Mouse (Mus musculus) kidney, postnatal 36 days (tissue): ENCODE data around the gene Pth1r.
A peak's percentile ranks its signal among the peaks of the same experiment; 100 is the strongest.

Experiments
- DNase-seq, 2 experiments: peaks; one replicate each; pipeline ENCODE4 v3.0.0; 2021 to 2022; ENCODE audit warnings: mixed read lengths in 2 of 2

Gene Pth1r

DNA sequence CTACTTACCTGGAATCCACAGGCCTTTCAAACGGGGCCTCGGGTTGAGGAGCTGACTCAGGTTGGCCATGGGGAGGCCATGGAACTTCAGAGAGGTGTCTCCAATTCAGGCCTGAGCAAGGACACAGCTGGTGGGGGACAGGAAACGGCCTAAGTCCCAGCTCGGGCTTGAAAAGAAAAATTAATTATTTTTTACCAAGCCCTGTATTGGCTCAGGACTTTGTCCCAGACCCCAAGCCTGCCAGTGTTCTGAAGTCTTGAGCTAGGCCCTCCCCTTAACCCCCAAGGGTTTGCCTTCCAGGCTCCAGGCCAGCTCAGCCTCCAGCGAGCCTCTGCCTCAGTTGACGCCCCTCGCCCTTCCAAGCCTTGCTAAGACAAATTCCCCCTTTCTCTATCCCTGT is at the start of gene Pth1r:
Gene Pth1r (minus strand): TSS at position 185 of the 400 bp plus-strand sequence.
- DNase-seq = peak; percentile 78 to 83

DNA sequence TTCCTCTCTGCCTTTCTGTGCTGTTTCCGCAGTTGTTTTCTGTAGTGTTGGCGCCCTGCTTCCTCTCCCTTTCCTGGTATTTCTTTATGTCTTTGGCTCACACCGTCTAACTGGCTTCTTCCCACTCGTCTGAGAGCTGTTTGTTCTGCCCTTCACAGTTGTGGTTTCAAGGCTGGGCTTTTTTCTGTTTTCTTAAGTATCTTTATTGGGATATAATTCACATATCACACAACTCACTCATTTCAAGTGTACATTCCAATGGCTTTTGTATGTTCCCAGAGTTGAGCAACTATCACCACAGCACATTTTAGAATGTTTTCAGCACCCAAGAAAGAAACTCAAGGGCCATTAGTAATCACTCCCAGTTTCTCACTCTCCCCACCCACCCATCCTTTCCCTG is 43.5 kb upstream of the Pth1r start:
- DNase-seq = no peak

DNA sequence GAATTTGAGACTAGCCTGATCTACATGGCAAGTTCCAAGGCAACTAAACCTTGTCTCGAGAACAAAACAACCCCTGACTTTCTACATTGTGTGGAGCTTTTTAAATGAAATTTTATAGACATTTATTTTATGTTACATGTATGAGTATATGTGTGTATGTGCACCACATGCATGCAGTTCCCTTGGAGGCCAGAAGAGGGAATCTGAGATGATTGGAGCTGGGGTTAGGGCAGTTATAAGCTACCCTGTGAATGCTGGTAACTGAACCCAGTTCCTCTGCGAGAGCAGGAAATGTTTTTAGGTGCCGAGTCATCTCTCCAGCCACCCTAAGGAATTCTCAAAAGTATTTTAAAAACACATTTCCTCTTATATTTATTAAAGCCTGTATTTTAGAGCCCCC is 41.2 kb upstream of the Pth1r start:
- DNase-seq = no peak

DNA sequence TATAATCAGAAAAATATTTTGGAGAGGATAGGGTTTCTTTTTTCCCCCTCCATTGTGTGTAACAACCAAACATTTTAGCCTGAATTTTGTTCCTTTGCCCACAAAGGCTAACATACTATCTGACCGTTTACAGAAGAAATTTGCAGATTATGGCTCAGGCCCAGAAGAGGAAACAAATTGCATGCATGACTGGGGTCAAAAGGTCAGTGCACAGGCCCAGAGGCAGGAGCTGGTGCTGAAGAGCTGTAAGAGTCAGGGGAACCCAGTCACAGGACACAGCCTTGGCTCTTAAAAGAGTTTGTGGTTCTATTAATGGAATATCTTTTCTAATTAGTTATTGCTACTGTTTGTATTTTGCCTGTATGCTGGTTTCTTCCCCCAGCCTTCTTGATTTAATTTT is 36.7 kb upstream of the Pth1r start:
- DNase-seq = peak; percentile 42 to 48

DNA sequence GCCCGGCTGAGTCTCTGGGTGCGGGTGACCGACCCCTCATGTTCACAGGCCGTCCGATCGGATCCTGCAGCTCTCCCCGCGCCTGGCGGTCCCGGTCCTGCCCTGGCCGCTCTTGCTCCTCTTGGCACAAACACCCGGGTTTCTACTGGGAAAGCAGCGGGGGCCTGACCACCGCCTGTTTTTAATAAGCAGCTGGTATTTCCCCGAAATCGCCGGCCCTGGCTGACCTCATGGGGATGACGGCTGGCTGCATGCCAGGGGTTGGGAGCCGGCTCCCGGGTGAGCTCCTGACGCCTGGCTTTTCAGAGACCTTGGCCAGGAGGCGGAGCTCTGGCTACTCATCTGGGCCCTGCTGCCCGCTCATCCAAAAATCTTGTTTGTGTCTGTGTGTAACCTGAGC is 34.8 kb upstream of the Pth1r start:
- peak; percentile 94 to 97 for DNase-seq

DNA sequence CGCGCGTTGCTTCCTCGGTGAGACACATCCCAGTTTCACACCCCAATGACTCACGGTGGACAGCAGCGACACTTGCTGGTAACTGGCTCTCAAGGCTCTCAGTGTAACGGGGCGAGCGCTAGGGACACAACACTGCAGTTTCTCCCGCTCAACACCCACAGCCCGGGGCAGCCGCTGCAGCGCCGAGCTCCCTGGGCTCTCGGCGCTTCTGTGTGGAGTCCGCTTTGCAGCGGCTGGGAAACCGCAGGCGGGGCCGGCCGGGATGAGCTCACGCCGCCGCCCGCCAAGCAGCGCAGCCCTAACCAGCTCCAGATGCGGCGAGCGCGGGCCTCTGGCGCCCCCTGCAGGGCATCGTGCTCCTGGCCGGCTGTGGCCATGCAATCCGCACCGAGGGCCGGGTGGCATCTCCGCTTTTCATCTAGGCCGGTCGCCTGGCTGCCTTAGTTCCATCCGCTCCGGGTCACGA is 34.3 kb upstream of the Pth1r start:
- DNase-seq = peak; percentile 94 to 99

DNA sequence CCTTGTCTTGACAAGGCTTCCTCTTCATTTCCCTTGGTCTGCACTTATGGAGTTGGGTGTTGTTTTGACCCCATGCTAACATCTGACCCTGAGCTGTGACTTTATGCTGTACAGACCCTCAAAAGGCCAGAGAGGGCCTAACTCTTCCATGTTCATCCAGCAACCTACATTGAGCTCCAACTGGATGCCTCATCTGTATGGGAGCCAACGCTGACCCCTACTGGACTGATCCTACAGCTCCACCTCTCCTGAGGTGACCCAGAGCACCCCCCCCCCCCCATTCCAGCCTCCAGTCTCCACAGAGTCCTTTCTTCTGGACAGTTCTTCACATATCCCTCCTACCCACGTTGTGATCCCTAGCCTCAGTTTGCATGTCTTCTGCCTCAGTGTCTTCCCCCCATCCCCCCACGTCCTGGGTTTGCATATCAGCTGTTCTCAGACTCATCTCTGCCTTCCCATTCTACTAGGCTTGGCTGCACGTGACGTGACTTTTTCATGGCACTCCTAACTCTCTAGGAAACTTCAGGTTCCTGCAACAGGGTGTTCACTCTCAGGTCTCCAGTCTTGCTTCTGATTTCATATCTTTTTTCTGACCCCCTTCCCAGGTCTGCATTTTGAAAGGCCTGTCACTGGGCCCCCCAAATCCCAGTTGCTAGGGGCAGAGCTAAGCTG is 32.4 kb upstream of the Pth1r start:
- peak in 1 of 2 experiments; percentile 60 for DNase-seq

DNA sequence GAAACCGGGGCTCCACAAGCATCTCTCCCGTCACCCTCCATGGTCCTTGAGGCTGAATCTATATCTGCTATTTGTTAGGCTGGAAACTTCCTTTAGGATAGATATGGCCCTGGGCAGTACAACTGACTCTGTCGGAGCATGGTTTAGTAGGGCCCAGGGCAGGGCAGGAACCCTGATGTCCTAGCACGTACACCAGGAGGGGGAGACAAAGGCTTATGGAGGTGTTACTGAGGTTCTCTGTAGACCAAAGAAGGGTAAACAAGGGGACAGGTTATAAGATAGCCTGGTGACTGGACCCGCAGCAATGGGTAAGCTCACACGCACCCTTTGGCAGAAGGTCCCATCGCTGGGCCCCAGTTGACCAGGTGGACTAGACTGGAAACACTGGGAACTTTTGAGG is 31.6 kb upstream of the Pth1r start:
- no peak for DNase-seq

DNA sequence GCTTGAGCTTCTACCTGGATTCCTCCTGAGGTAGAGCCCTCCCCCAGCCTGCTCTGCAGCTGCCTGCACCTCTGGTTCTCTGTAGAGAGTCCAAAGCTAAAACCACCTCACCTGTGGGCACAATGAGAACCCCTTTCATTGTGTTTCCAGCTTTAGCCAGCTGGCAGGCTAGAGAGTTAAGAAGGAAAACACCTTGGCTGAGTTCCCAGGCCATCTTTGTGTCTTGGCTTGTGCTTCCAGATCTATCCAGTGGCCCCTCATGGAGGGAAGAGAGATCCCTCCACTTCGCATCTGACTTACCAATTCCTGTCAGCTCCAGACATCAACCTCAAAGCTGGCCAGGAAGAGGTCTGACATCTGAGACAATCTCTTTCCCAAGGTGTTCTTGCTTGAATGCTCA is 31.2 kb upstream of the Pth1r start:
- peak in 1 of 2 experiments; percentile 26 for DNase-seq

DNA sequence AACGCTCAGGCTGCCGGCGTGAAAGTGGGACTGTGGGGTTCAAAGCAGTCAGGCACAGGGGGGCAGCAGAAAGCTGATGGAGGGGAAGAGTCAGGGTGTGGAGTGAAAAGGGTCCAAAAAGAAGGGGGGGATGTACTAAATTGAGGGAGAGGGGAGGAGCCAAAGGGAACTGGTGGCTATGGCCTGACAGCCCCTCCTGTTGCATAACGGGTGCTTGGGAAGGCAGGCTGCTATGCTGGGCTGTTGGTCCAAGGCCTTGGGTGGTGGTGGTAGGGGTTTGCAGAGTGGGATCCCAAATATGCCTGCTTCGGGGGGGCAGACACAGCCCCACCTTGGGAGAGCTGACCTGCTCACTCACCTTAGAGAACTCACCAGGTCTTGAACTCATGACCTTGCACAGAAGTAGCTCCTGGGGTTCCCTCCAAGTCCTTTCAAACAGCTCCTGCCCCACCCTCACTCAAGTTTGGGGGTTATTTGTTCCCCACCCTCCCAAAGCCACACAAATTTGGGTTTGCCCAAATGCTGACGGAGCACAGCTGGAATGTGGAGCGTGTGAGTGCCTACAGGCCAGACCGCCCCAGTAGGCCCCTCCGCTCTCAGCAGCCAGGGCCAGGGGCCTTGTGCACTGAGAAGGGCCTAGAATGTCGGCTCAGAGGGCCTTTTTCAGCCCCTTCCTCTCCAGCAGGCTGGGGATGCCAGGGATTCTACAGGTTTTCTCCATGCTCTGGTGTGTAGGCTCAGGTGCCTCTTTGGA is 28.5 kb upstream of the Pth1r start:
- no peak for DNase-seq

DNA sequence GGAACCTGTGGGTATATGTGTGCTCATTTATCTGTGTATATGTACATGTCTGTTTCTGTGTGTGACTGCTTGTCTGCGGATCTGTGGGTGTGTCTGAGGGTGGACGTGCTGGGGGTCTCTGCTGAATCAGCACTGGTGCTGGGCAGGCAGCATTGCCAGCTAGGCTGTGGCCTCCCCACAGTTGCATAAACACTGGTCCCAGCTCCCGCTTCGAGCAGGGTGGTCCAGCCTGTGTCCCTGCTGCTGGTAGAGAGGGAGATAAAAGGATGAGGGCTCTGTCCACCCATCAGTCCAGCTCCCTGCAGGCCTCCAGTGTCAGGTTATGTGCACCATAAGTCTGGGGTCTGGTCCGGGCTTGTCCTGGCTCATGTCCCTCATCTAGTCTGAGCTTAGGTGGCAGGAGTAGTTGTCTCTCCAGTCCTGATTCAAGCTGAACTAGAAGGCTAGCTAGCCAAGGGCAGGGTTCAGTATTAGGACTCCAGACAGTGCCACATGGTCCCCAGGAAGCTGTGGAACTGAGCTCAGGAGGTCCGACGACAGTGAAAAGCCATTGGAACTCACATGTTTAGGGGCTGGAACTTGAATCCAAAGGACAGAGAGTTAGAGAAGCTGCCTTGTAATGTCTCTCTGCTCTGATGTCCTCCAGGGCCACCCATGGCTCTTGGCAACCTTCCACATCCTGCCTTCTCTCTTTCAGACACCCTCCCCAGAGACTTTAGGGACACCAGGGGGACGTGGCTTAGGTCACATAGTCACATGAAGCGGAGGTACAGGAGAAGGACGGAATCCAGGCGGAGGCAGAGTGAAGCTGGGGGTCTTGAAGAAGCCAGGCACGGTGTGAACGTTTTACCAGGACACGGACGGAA is 27.7 kb upstream of the Pth1r start:
- peak in 1 of 2 experiments; percentile 52 for DNase-seq

DNA sequence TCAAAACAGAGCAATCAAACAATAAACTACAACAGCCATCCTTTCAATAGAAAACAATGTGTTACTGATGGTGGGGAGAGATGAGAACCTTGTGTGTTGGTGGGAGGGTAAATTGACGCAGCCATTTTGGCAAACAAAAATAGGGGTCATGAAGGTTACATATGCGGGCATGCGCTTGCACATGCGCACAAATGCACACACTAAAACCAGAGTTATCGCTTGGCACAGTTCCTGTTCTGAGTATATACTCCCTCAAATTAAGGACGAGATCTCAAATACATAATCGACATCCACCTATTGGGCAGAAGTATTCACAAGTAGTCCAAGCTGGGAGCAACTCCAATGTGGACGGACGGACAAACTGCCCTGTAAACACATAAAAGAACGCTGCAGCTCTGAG is 25.4 kb upstream of the Pth1r start:
- DNase-seq = no peak

DNA sequence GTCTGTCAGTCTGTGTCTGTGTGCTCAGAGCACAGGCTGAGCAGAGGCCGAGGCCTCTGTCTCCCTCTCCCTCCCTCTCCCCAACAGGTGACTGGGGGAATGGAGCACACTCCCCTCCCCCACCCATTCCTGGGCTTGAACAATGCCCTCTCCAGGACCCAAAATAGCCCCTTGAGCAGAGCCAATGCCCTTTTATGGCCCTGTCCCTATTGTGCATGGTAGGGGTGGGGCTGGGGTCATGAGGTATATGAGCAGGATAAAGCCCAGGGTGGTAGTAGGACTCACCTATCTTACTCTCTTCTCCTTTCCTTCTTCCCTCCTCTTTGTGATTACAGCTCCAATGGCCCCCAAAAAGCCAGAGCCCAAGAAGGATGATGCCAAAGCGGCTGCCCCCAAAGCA is 16.5 kb upstream of the Pth1r start:
- DNase-seq = no peak

DNA sequence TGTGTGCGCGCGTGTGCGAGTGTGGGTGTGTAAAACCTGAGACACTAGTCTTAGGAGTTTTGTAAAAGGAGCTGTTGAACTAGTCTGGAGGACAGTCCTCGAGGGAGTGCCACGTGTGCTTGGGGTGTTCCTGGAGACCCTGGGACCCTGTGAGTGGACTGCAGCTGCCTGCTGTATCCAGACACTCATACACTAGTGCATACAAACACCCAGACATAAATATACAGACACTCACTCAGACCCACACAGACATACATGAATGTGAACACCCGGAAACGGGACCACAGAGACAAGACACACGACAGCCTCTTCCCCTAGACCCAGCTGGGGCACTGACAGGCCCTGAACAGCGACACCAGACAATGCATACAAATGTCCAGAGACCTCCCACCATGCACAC is 15.8 kb upstream of the Pth1r start:
- DNase-seq = no peak

DNA sequence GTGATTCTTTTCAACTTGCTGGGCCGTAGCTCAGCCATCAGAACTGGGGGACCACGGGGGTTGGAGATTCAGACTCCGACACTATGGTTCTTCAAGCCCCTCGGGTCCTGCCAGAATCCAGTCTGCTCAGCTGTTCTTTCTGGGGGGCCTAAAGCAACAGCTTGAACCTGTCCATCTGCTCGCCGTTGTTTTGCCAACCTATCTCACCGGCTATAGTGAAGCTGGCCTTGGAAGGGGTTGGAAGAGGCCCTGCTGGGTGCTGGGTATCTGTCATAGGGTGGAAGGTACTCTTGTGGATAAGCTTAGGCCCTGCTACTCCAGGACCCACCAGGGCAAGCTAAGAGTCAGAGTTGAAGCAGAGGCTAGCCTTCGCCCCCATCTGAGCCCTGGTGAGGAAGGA is 13.9 kb upstream of the Pth1r start:
- DNase-seq = no peak

DNA sequence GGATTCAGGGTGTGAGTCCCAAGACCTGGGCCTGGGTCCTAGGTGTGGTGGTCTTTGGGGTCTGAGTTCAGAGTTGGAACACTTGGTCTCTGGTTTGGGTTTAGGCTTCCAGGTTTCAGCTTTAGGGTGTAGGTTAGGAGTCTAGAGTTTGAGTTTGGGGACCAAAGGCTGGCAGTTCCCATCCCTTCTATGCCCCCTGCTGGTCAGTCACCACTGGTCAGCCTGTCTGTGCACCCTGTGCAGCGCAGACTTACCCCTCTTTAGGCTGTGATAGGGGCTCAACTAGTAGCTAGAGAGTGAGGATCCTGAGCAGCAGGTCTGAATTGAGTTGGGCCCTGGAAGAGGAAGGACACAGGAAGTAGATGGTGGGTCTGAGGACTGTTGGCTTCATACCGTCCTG is 12.3 kb upstream of the Pth1r start:
- DNase-seq = peak; percentile 79 to 92

DNA sequence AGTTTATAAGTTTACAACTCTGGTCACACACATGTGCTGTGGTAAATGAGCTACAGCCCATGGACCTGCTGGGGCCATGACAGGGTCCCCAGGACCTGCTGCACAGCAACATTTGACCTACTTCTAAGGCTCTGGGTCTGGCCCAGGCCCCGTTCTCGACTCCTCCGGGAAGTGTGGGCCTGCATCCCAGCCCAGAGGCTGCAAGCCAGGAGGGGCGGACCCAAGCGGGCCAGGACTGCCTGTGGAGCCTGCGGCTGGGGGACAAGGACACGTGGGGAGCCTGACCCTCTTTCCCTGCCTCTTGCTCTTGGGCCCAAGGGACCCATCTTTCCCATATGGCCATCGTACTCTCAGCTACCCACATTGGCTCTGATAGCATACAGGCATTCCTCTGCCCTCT is 11.7 kb upstream of the Pth1r start:
- DNase-seq = peak; percentile 77 to 81

DNA sequence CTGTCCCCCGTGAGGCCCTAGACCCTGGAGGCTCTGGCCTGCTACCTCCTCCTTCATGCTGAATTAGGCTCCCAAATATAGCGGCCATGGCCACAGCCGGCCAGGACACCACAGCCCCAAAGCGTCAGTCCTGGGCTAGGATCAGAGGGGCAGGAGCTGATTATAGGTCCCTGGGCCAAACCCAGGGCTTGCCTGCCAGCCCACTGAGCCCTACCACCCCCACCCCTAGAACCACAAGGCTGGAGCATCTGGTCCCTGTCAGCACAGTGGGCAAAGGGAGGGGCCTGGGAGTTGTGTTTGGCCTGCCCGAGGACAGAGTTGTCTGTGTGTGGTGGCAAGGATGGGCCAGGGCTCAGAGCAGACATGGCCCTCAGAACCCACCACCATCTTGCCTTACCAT is 10.9 kb upstream of the Pth1r start:
- DNase-seq = no peak

DNA sequence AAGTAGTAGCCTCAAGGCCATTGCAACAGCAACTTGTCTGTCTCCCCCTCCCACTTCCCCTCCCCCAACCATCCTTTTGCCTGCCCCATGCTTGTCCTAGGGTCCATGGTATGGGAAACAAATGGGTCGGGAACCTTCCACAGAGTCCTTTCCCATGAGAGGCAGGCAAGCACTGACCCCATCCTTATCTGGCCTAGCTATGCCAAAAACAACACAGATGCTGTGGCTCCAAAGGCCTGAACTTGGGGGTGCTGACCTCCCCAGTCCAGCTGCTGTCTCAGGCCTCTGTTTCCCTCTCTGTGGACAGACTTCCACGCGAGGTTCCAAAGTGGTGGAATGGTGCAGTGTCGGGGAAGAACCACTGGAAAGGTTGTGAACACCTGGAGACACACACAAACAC is 6.8 kb upstream of the Pth1r start:
- DNase-seq = no peak

DNA sequence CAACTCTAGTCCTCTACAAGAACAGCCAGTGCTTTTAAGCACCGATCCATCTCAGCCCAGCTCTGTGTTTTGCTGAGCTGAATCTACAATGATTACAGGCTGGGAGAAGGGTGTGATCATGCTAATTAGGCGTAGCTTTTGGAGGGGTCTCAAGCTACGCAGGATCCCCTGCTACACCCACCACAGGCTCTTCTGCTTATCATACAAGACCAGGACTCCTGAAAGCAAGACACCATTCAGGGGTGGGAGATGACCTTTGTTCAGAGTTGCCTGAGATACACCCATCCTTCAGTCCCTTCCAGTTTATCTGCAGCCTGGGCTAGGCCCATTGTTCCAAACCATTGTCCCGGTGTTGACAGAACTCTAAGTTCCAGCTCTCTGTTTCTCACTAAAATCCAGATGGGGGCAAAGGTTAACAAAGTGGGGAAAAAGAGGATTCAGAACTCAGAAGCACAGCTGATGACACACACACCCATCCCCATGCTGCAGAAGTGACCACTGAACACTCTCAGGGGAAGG is 6.0 kb upstream of the Pth1r start:
- no peak for DNase-seq

DNA sequence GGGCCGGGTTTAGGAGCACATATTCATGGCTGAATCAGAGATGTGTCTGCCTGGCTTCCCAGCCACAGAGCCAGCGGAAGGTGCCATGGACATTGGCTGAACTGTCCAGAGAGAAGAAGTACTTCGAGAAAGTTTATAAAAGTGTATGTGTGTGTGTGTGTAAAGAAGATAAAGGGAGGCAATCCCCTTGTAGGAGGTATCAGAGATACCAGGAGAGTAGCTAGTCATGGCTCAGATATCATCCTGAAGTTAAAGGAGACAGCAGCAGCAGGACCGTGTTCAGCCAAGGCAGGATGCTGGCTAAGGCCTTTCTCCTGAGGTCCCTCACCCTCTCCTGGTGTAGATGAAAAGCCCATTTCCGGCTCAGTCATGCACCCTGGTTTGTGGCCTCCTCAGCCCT is 4.5 kb upstream of the Pth1r start:
- DNase-seq = no peak

DNA sequence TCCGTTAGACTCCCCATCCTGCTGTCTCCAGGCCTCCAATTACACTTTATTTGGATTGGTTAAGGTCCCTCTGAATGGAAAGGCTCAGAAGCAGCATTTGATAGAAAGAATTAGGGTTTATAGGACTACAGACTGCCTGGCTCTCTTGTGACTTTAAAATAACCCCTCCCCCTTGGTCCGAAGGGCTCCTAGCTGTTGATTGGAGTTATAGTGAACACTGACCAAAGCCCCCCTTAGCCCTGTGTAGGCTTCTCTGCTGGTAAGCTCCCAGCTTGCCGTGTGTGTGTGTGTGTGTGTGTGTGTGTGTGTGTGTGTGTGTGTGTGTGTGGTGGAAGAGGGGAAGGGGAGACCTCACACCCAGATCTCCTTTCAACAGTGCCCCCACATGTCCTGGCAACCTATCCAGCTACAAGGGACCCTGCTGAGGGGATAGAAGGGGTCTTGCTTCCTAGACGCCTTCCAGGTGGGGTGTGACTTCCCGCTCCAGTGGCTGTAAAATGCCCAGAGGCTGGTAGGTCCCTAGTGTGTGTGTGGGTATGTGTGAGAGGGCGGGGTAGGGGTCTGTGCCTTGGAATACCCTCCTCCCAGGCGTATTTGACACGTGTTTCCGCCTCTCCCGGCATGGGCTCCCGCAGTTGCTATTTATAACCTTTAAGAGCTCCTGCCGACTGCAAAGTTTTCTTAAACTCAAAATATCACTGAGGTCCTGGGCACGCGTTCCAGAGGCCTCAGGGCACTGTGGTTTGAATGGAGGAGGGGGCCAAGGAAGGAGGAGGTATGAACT is 3.7 kb upstream of the Pth1r start:
- peak in 1 of 2 experiments; percentile 39 for DNase-seq
